Mouse (Mus musculus): ENCODE measurements around the gene Alox12e. TPM values are rescaled to one million over a fixed set of nuclear protein-coding genes. Genes with fewer than 3 reads are reported as not detected.

Gene Alox12e
- not detected in 2 replicates for polyA plus RNA-seq (2012)

DNA sequence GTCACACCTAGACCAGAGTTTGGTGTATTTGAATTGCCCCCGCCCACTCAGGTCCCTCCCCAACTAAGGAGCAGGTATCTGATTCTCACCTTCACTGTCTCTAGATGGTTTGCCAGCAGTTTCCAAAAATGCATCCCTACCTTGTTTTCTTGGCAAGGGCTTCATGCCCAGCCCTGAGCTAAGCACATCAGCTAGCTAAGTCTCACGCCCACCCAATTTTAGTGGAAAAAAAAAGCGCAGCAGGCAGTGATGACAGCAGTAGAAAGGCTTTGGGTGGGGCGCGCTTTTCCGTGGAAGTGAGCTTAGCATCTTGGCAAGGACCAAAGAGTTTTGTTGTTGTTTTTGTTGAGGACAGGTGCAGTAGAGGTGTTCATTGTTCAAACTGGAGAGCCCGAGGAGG is at the start of gene Alox12e:
Gene Alox12e (minus strand): TSS at position 101 of the 400 bp plus-strand sequence.
- TF ChIP-seq GATA1 (IDR thresholded peaks at IDR 0.05; ENCODE audit: low read length): no peak

GRCm38 (mm10) chr11:70351868-70352267 is 29.4 kb upstream of the Alox12e start, which contains the start of gene Alox15:
Alox15 (minus strand) TSS chr11:70352031.
- TF ChIP-seq GATA1 (IDR thresholded peaks at IDR 0.05; ENCODE audit: low read length): no peak

DNA sequence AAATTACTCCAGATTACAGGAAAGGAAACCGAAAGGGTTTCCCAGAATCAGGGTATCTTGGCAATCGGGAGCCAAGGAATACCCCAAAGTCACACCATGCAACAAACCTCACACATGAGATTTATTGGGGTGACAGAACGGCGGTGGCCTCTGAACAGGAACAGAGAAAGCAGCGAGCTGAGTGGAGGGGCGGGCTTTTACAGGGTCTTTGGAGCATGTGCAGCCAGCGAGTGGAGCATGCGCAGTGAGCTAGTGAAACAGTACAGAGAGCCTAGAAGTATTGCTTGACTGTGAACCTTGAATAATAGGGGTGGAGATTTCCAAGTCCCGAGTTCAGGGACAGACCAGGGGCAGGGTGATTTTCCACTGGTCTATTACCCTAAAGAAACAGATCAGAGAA is 26.2 kb upstream of the Alox12e start:
- TF ChIP-seq GATA1 (IDR thresholded peaks at IDR 0.05; ENCODE audit: low read length): no peak

DNA sequence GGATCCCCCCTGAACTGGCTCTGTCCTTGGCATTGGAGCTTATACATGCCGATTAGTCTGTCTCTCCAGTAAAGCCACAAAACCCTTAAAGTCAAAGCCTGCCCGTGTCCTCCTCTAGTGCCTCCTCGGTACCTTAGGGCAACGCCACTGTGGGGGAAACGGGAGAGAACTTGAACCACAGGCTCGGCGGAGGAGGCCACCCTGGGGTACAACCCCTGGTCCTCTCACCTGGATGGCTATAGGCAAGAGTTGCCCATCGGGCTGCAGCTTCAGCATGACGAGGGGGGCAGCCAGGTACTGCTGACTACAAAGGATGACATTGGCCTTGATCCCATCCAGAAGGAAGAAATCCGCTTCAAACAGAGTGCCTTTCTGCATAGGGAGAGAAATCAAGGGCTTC is 25.4 kb upstream of the Alox12e start:
- no peak for TF ChIP-seq GATA1 (IDR thresholded peaks at IDR 0.05; ENCODE audit: low read length)

- TF ChIP-seq GATA1 (IDR thresholded peaks at IDR 0.05; ENCODE audit: low read length): no peak
These were observed 23.1 kb upstream of the Alox12e start for GRCm38 (mm10) chr11:70345546-70345945.

DNA sequence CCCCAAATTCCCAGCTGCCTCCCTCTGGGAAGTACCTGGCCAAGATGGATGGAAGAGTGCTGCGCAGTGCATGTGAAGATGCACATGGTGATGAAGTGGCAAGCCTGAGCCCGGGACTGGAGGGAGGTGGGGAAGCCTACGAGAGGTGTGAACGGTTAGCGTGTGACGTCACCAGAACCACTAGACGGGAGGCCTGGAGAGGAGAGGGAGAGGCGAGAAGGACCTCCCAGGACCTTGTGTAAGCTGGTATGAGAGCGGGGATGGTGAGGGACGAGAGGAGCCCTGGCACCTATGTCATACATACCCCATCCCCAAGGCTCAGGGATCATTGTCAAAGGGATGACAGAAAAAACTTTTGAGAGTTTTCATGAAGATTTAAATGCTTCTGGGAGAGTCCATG is 22.6 kb upstream of the Alox12e start:
- TF ChIP-seq GATA1 (IDR thresholded peaks at IDR 0.05; ENCODE audit: low read length): no peak

DNA sequence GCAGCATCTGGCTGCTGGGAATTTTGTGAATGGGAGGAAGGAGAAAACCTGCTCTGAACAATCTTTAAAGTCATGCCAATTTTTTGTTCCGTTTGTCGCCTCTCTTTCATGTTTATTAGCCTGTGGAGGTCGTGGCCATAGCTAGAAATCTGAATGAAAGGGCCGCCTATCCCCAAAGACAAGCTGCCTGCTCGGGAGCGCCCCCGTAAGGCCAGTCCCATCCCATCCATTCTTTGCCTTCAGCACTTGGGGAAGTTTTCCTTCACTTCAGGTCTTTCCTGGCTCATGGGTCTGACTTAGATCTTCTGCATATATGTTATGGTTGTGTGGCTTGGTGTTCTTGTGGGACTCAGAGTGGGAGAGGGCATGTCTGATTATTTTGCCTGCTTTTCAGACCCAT is 17.1 kb upstream of the Alox12e start:
- no peak for TF ChIP-seq GATA1 (IDR thresholded peaks at IDR 0.05; ENCODE audit: low read length)

GRCm38 (mm10) chr11:70334477-70334876 is 12.0 kb upstream of the Alox12e start:
- TF ChIP-seq GATA1 (IDR thresholded peaks at IDR 0.05; ENCODE audit: low read length): no peak

DNA sequence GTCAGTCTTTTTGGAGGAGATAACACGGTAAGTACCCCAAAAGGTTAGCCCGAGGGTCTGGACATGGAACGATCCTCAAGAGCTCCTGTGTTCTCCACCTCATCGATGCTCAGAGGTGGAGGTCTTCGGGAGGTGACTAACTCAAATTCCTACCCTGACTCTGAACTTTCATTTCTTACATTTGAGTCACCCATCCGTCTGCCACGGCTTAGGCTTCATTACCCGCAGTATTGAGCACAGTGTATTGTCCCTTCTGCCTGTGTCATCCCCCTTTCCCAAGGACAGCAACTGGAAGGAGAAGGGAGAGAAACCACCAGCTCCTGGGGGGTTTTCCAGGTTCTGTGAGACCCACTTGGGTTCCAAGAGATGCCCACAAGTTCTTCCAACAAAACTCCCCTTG is 2.3 kb upstream of the Alox12e start:
- no peak for TF ChIP-seq GATA1 (IDR thresholded peaks at IDR 0.05; ENCODE audit: low read length)

DNA sequence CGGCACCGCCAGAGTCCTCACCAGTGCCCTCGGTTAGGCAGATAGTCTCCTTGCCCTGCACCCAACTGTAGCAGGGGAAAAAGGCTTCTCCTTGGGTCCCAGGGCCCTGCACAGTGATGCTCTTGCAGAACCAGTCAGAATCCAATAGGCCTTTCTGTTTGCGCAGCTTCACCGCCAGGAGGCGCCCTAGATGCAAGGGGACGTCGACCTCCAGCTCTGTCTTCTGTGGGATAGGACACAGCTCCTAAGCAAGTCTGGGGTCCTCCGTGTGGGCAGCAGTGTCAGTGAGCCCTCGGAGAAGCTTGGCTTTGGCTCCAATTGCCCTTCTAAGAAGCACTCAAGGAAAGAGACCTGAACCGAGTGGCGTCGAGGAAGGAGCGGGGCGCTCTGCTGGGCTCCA is 764 bp downstream of the Alox12e start:
- no peak for TF ChIP-seq GATA1 (IDR thresholded peaks at IDR 0.05; ENCODE audit: low read length)

DNA sequence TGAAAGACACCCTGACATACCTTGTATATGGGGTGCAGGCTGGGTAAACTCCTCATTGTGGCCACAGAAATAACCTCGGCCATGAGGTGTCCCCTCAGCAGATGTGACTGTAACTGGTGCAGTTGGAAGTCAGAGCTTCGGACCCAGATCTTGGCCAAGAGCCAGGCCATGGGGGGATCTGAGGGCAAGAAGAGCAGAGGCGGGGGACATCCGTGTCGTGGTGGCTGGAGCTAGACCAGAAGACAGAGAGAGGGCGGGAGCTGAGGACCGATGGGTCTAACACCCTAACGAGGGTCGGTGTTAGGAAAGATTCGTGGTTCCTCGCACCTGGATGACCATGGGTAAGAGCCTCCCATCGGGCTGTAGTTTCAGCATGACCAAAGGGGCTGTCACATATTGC is 2.8 kb downstream of the Alox12e start:
- TF ChIP-seq GATA1 (IDR thresholded peaks at IDR 0.05; ENCODE audit: low read length): no peak

DNA sequence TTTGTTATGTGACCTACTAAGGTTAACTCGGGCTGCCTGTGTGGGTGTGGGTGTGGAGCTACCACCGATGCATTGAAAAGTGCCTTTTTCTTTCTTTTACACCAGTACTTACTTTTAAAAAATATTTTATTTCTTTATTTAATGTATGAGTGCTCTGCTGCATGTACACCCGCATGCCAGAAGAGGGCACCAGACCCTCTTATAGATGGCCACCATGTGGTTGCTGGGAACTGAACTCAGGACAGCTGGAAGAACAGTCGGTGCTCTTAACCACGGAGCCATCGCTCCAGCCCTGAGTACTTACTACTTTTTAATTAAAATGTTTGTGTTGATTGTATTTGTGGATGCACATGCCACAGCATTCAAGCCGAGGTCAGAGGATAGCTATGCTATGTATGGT is 8.6 kb downstream of the Alox12e start:
- TF ChIP-seq GATA1 (IDR thresholded peaks at IDR 0.05; ENCODE audit: low read length): no peak

DNA sequence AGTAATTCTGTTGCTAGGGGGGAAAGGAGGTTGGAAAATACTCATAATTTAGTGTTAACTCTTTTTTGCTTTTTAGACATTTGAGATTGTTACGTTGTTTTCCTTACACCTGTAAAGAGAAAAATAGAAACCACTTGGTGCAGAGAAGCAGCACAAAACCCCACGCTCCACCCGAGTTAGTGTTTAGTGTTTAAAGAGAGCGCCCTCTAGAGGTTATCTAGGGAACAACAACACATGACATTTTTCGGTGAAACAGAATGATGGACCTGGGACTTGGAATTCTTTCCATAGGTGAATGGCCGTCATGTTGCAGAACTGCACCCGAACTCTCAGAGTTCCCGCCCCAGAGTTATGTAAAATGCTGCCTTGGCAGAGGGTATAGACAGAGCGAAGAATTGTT is 13.1 kb downstream of the Alox12e start:
- no peak for TF ChIP-seq GATA1 (IDR thresholded peaks at IDR 0.05; ENCODE audit: low read length)

DNA sequence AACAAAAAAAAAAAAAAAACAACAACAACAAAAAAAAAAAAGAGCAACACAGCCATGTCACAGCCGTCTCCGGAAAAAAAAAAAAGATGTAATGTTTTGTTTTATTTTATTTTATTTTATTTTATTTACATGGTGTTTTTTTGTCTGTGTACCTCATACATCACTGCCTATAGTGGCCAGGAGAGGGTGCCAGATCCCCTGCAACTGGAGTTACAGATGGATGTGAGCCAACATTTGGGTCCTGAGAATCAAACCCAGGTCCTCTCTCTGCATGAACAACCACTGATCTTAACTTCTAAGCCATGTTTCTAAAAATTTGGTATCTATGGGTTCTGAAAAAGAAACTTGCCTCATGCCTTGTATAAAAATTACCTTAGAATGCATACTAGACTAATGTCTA is 14.1 kb downstream of the Alox12e start:
- TF ChIP-seq GATA1 (IDR thresholded peaks at IDR 0.05; ENCODE audit: low read length): no peak

DNA sequence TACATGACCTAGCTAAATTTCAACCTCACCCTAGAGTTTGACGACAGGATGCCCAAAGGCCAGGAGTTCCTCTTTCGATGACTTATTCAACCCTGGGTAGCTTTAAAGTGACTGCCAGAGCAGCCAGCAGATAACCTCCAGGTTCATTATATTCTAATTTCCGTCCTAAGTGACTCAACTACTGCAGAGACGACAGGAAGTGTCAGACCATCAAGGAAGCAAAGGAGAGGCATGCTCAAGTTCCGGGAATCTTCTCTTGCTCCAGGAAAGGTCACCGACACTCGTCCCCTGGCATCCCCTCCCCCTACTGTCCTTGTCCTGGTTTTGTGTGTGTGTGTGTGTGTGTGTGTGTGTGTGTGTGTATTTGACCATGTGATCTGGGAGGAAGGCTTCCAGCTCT is 16.3 kb downstream of the Alox12e start:
- no peak for TF ChIP-seq GATA1 (IDR thresholded peaks at IDR 0.05; ENCODE audit: low read length)

DNA sequence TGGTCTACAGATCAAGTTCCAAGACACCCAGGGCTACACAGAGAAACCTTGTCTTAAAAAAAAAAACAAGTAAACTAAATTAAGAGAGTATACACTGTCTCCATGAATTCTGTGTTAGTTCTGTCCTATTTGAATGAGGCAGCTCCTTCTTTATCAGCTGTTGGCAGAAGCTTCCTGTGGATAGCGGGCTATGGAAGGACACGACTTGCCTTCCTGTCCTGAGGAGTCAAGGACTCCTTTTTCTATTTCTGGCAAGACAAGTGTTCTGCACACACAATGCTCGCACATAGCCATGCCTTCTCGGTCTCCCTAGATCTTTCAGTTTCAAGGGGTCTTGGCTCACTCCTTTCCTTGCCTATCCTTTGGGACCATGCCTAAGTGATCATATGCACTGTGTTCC is 20.1 kb downstream of the Alox12e start:
- TF ChIP-seq GATA1 (IDR thresholded peaks at IDR 0.05; ENCODE audit: low read length): no peak

DNA sequence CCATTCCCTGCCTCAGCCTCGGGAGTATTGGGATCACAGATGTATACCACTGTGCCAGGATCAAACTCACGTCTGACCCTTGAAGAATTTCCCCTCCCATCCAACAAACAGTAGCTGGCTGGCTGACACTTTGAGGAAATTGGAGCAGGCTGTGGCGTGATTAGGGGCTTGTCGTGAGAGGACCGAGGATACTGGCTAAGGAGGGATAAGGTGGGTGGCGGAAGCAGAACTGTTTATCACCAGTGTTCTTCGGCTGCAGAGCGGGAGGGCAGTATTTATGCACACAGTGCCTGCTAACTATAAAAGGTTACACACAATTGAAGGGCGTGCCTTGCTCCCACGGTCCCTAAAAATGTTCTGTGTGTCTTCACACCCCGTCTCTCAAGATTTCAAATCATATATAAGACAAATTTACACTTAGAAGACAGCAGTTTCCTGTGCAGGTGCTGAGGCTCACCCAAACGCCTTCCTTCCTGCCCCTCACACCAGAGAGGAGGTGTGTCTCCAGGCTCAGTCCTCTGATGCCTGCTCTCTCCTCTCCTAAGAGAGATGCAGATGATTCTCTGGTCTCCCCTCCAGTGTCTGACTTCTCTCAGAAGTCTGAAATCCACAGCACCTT is 24.5 kb downstream of the Alox12e start:
- no peak for TF ChIP-seq GATA1 (IDR thresholded peaks at IDR 0.05; ENCODE audit: low read length)

- no peak for TF ChIP-seq GATA1 (IDR thresholded peaks at IDR 0.05; ENCODE audit: low read length)
These were observed 25.0 kb downstream of the Alox12e start for GRCm38 (mm10) chr11:70297405-70297804.
